Mouse (Mus musculus) adrenal gland, postnatal 25 days (tissue): ENCODE measurements at regions not wholly inside any gene's neighbourhood (a gene's known extent, or its start where the extent isn't known, plus 50 kb on each side); places are given as distances from the start of the nearest gene placed in this dataset.

Experiments
- DNase-seq: peaks from one replicate; pipeline ENCODE4 v3.0.0; 2021; ENCODE audit warnings: mixed read lengths

DNA sequence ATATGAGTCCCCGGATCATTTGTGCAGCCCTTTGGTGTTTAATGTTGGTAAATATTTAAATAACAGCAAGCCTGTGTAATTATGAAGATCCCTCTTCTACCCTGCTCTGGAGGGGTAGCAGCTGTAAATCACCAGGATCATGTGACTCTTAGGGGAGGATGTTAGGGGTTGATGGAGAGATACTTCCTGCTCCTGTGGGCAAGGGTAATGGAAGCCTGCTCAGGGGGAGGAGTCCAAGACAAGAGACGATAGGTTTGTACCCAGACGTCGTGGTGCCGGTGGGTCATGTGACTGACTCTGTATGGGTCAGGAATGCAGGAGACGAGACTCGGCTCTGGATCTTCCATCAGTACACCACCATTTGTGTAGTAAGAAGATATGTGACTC, 166.7 kb downstream of the Cdh26 start:
- no peak for DNase-seq

DNA sequence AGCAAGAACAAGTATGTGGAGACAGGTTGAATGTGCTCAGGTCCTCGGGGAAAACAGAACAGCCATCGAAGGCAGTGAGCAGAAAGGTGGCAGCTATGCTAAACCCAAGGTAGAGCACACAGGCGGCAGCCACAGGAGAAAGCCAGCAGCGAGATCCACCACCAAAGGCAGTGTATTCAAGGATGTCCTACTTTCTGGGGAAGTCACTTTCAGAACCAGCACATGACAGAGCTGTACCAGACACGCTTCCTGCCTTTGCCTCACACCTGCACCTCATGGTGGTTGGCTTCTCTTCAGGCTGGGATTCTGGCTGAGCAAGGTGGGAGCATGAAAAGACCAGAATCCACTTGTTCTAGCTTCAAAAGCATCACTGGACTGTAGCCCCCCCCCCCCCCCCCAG, 168.0 kb downstream of the Cdh26 start:
- no peak for DNase-seq

GRCm38 (mm10) chr2:178598836-178599235, 168.5 kb downstream of the Cdh26 start:
- no peak for DNase-seq

GRCm38 (mm10) chr2:178603443-178603842, 173.1 kb downstream of the Cdh26 start:
- DNase-seq: no peak

- peak; percentile 42 for DNase-seq
These were observed 176.4 kb downstream of the Cdh26 start for GRCm38 (mm10) chr2:178606733-178607132.

DNA sequence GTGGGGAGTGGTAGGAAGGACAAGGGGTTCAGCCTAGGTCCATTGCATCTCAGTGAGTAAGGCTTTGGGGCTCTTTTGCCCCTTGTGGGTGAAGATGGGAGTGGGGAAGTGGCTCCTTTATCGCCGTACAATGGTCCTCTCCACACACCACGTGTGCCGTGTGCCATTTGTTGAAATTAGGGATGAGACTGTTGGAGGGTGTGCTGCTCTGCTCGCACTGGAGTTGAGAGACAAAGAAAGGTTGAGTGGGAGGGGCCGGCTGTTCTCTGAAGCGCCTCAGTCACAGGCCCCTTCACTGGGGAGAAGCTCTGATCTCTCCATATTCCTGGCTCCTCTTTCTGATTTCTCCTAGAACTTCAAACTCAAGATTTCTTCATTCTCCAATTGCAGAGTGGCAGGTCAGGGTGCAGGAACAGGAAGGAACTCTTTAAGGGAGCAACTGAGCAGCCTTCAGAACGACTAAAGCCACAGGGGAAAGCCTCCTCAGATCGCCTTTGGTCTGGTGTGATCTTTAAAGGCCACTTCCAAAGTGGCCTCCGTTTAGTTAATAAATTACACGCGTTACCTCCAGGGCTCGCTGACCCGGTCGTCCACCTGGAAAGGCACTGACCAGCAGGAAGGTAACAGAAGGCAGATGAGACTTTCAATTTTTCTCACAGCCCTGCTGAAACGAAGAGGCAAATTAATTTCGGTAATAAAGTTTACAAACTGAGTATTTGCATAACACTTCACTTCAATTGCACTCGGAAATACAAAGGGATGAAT, 180.1 kb downstream of the Cdh26 start:
- DNase-seq: no peak

DNA sequence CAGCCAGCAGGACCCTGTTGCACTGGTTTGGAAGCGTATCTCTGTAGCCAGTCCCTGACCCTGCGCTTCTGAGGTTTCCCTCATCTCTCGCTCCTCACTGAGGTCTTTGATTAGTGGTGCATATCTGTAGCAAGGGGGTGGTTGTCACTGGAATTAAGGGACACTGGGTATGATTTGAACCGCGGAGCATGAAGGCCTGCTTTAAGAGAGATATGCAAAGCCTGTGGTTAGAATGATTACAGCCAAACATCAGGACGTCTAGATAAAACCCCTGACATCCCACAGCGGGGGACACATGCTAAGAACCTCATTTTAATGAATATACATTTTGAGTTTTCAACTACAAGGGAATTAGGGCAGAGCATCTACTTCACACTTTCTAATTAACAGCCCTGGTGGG, 184.4 kb downstream of the Cdh26 start:
- DNase-seq: no peak

- no peak for DNase-seq
These were observed 192.5 kb downstream of the Cdh26 start for GRCm38 (mm10) chr2:178622801-178623200.

DNA sequence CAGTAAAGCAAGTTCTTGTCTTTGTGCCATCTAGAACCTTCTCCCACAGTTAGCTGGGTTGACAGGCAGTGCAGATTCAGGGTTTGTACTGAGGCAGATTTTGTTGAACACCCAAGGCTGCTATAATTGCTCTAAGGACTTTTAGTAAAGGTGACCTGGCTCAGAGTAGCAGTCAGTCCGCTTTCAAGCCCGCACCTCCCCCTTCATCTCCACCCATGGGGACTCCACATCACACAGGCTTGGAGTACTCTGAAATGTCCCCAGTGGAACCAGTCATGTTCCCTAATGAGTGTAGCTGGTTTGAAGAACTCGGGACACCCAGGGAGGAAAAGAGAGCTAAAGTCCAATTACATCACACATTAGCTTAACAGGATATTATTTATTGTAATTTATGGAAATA, 194.1 kb downstream of the Cdh26 start:
- no peak for DNase-seq

DNA sequence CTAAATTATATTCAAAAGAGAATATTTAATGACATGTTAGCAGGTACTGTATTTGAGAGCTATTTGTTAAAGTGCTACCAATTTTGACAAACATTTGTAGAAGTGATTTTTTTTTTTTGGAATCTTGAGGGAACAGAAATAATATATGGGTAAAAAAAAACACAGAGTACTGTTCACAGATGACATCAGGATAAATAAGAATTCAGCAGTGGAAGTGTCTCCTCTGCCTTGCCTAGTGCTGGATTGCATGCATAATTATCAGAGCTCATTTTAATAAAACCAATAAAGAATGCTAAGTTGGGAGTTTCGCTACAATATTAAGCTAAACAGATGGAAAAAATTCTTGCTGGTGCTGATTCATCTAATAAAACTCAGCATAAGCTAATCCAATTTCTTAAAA, 194.6 kb downstream of the Cdh26 start:
- no peak for DNase-seq

GRCm38 (mm10) chr2:178629756-178630155, 199.4 kb downstream of the Cdh26 start:
- DNase-seq: peak; percentile 64

DNA sequence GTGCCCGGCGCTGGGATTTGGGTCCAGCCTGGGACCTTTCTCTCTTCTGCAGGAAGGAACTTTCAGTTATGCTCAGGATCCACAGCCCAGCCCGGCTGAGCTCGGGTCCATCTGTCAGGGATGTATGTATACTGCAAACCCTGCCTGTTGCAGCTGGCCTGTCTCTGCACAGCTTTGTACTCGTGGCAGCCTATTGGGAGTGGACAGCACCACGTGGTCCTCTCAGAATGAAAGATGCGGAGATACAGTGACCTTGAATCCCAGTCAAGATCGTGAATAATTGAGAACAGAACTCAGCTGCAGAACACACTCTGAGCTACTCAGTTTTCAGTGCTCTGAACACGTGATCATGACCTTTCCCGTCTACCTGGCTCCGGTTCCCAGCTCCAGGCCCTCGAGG, 200.2 kb downstream of the Cdh26 start:
- peak; percentile 4 for DNase-seq

GRCm38 (mm10) chr2:178631336-178631735, 201.0 kb downstream of the Cdh26 start:
- no peak for DNase-seq

DNA sequence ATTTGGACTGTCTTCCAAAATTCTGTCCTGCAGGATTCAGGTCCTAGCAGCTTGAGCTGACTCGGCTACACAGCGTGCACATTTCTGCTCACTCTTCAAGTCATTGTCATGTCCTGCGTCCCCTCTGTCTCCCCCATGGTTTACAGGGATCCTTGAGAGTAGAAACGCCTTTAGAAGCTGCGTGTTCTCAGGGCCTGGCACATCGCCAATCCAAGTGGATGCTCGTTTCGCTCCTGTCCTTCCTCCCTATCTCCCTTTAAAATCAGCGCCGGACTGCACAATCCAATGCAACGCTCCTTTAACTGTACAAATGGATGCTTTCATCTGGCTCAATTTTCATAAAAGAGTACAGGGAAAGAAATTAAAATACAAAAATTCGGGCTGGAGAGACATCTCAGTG, 201.6 kb downstream of the Cdh26 start:
- DNase-seq: peak; percentile 46

DNA sequence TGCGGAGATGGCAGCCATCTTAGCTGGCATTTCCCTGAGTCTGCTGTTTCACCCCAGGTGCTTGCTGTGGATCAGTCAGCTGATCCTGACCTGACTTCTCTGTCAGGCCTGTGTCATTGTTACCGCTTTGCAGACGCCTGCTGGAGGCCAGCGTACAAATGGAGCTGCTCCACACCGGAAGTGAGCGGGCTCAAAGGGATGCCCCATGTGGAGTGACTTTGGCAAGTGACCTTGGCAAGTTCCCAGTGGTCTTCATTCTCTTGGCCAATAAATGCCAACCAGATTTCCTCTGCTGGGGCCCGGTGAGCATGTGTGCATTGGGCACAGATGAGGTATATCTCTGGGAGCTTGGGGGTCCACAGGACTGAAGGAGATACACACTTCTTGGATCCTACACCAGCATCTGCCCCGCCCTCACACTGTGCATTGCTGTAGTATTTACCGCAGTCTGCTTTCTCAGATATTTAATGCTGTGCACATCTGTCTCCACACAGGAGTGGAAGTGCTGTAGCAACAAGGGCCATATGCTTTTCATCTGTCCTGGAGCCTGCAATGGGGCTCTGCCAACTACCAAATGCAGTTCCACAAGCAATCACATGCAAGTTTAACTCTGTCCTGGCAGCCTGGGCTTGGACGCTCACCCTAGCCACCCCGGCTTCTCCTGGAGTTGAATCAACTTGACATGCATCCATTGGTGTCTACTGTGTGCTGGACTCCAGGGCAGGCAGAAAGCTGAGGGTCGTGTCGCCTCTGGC, 202.7 kb downstream of the Cdh26 start:
- DNase-seq: no peak

DNA sequence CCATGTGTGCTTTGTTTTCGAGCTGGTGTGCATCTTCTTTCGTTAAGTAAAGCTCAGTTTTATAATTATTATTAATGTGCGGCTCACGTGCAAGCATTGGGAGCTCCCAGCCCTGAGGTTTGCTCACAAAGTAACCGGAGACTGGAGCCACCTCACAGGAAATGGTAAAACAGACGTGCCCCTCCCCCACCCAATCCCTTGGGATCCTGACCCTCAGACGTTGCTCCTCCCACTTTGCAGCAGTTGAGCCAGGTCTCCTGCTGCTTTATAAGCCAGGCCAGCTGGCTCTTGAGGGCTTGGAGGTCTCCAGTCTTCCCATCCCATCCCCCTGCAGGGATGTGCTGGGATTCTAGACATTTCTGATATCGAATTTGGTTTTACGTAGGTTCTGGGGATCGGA, 203.8 kb downstream of the Cdh26 start:
- DNase-seq: no peak

GRCm38 (mm10) chr2:178635685-178636084, 205.4 kb downstream of the Cdh26 start:
- no peak for DNase-seq

GRCm38 (mm10) chr2:178636901-178637300, 206.6 kb downstream of the Cdh26 start:
- no peak for DNase-seq

DNA sequence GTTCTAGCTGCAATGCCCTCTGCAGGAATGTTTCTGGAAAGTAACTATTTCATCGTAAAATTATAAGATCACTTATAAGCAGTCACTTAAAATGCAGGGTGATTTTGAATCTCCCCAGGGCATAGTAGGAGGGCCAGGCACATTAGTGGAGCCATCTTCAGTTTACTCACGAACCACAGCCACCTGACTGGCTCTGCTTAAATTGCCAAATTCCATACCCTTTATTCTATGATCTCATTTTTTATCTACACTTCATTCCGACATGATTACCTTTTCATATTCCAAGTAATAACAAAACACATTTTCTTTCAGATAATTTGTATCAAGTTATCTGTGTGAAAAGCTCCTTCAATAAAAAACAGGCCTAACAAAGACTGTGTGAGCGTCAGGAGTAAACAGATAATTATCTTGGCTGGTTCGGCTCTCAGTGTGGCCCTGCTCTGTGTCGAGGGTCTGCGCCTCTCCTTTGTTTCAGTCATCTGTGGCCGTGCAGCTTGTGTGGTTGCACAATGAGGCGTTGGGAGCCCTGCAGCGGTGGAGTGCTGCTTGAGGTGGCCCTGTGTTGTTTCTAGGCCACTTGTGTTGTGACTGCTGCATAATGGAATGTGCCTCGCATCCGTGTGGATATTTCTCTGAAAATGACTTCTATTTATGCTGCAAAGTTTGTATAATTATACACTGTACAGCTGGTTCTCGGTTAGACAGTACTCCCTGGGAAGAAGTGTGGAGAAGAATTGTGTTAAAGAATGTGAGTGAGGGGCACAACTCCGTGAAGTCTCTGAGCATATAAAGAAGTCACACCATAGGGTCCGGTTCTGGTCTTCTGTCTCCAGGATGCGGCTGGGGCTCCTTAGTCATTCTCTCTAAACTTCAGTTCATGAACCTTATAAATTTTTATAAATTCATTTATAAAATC, 212.1 kb downstream of the Cdh26 start:
- DNase-seq: no peak

DNA sequence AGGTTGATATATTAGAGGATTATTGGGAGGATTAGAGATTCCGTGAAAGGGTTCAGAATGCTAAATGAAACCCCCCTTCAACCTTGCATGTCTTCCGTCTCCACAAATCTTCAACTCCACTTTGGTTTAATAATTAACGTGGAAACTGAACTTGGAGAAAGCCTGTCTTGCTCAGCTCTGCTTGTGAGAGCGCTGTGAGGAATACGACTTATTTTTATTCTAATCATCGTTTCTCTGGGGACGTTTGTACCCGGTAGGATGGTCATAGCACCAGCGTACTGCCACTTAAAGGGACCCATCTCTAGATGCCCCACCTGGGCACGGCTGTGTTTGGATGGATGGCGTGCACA, 212.7 kb downstream of the Cdh26 start:
- no peak for DNase-seq

- no peak for DNase-seq
These were observed 213.5 kb downstream of the Cdh26 start for GRCm38 (mm10) chr2:178643841-178644240.

- no peak for DNase-seq
These were observed 229.7 kb downstream of the Cdh26 start for GRCm38 (mm10) chr2:178660071-178660470.

DNA sequence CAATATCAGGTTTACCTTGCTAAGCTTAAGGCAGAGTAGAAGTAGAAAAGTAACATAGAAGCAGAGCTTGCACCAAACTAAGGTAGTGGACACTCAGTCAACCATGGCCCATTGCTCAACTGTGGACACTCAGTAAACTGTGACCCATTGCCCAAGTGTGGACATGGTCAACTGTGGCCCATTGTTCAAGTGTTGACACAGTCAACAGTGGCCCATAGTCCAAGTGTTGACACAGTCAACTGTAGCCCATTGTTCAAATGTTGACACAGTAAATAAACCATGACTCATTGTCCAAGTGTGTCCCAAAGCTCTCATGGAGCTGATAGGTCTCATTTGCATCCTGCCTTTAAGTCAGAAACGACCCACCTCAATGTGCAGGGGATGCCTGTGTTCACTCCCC, 232.1 kb downstream of the Cdh26 start:
- no peak for DNase-seq
